Mouse (Mus musculus) heart, postnatal 0 days (tissue): ENCODE results near the gene B4galt1.

Experiments
- CTCF ChIP-seq: IDR thresholded peaks from 2 replicates; pipeline ENCODE4 v1.5.1; 2016; ENCODE audit warnings: antibody characterized with exemption, control low read depth, low read depth
- EP300 ChIP-seq: IDR thresholded peaks from 2 replicates; pipeline ENCODE4 v1.6.1; 2016; ENCODE audit warnings: antibody characterized with exemption, low read depth

GRCm38 (mm10) chr4:40898476-40899044, 44.8 kb upstream of the B4galt1 start:
- no peak for TF ChIP-seq CTCF
- TF ChIP-seq EP300, result no peak
